Mouse (Mus musculus) G1E-ER4 (cell line): ENCODE measurements at regions not wholly inside any gene's neighbourhood (a gene's known extent, or its start where the extent isn't known, plus 50 kb on each side); places are given as distances from the start of the nearest gene placed in this dataset.

Experiments used
- GATA1 ChIP-seq: IDR thresholded peaks from one replicate; pipeline ENCODE4 v1.8.0; 2012; ENCODE audit warnings: low read length, inconsistent platforms

DNA sequence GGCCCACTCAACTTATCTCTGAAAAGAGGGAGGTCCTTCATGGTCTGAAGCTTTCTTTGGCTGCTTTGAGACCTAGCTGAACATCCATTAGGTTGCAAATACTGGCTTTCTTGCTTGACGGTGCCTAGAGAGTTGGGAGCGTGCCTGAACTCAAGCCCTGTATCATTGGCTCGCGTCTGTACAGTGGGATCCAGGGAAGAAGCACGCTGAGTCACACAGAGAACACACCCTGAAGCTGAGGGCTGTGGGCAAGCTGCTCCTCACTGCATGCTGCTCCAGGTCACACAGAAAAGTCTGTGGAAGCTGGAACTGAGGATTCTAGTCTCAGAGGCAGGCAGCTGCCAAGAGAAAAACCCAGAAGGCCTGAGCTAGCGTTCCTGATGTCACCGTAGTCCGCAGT, 119.3 kb upstream of the Jade1 start:
- TF ChIP-seq GATA1 = no peak

DNA sequence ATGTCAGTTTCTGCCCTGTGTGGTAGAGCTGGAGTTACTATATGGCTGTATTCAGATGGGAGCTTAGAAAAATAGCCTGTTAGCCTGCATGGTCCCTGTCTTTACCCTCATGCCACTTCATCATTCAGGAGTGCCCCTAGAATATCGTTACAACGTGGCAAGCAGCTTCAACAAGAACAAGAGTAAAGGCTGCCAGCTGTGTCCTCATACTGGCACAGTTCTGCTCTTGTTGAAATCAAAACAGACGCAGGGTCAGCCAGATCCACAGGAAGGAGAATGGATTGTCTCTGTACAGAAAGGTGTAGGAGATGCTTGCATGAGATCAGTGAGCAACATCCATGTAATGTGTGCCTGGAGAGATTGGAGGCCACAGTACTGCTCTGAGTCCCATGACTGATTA, 122.4 kb upstream of the Jade1 start:
- TF ChIP-seq GATA1 = no peak

DNA sequence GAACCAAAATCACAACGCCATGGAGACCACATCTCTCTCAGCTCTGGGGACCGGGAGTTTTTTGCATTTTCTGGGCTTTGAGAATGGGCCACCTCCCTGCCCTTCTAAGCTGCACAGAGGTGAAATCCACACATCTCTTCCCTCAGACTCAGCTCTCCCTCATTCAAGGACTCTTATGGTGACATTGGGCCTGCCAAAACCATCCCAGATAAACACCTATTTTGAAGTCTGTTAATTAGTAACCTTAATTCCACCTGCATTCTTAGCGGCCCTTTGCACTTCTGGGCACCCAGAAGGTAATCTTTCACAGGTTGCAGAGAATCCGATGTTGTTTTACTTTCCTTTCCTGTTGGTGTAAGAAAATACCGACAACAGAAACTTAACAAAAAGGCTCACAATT, 123.2 kb upstream of the Jade1 start:
- no peak for TF ChIP-seq GATA1

DNA sequence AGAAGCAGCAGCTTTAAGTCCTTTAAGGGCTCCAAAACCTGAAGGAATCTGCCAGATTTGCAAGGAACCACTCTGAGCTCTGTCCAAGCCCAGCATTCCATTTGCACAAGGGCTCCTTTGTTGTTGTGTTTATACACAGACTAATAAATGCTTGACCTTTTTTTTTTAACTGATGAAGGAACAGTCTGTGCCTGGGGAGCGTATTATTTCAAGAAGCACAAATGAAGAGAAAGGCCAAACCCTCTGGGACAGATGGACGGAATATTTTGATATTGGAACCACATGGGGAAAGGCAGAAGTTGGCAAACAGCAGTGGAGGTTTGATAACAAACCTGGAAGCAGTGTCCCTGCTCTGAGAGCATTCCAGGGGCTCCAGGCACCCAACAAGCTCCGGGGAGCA, 125.3 kb upstream of the Jade1 start:
- no peak for TF ChIP-seq GATA1

DNA sequence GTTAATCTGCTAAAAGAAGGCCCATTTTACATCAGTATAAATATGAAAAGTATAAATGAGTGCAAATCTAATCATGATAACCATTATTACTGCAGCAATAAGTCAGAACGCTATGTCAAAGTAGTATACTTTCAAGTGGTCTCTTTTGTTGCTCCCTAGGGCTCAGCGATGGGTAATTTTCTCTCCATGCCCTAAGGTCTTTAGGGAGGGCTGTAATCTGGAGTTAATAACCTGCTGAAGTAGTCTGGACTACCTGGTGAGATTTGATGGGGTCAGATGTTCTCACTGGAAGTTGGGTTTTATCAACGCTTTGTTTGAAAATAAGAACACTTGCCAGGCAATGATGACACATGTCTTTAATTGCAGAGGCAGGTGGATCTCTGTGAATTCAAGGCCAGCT, 128.6 kb upstream of the Jade1 start:
- TF ChIP-seq GATA1 = no peak

DNA sequence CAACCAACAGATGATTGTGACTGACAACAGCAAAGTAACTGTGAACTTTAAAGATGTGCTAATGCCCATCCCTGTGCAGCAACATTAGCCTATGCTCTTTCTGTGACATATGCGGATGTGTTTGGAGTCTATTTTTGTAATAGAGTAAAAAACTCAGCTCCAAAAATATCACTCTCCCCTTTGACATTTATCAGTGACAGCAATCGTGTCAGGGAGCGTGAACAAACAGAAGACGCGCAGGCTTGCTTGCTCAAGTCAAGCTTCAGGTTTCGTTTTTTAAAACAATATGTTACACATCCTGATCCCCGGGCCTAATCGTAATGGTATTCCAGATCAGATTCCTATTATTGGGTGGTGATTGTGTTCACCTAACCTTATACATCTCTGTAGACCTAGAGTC, 129.7 kb upstream of the Jade1 start:
- no peak for TF ChIP-seq GATA1

DNA sequence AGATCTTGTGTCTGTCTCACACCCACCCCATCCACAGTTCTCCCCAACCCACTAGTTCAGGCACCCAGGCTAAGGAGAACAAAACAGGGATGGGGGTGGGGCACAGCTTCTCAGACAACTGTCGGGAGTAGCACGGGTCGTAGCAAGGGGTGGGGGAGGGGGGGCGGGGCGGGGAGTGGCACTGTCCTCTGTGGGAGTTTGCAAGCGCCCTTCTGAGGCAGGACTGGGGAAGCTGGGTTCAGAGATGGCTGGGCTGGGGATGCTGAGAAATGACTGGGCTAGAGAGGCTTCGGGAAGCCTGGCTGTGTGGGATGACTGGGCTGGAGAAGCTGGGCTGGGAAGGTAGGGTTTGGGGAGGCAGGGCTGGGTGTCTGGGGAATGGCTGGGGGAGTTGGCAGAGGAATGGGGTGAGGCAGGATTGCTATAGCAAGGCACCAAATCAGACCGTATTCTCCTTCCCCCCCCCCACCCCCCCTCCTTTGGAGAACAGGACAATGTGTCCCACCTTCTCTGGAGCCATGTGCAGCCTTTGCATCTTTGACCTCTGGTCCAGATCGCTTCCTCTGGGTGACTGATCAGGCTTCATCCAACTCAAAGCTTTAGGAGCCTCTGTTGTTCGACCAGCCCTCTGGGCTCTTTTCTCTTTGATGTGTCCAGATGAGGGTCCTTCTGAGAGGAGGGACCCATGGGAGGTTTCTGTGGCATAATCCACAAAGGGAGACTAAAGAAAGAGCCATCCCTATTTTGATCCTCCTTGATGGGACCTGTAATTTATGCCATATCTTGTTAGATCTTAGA, 131.2 kb upstream of the Jade1 start:
- no peak for TF ChIP-seq GATA1

DNA sequence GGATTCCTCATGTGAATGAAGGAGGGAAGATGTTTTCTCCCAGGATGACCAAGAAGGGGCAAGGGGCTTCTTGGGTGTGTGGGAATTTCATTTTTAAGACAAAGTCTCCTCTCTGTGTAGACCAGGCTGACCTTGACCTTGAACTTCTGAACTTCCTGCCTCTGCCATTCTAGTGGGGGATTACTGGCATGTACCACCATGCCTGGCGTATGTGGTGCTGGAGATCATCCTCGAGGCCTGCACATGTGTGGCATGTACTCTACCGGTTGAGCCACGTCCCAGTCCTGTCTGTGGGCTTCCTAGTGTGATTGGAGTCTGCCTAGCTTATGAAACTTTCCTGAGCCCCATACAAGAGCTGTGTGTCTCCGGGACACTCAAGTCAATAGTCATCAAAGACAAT, 131.9 kb upstream of the Jade1 start:
- no peak for TF ChIP-seq GATA1

DNA sequence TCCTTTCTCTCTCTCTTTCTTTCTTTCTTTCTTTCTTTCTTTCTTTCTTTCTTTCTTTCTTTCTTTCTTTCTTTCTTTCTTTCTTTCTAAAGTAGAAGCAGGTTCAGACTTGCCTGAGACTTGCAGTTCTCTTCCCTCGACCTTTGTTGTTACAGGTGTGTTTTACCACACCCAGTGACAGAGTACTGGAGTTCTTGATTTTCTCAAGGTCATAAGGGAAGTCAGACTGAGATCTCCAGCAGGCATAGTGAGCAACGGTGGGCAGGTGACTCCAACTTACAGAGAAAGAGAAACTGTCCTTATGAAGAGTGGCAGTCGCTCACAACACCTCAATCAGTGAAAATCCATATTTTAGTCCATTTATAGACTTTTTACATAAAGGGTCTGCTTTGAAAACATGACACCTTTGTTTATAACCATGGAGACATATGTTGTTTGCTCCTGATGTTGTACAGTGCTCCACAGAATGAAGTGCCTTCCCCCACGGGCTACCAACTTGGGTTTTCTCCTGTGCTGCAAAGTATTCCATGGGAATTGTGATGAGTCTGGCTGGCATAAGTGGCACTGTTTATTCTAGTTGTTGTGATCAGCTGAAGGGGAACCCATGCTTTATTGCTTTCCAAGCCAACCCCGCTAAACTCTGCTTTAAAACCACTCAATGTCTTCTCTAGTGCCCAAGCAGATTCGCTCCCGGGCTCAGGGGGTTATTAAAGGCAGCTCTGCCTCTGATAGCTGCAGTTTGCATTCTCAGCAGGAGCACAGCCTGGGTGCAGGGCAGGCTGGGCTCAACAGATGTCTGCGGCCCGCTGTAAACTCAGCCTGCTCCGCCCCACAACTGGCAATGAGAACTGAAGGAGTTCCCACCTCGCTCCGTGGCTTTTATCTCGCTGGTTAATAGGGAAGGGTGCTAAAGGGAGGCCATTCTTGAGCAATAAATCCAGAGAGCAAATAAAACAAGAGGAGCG, 132.6 kb upstream of the Jade1 start:
- TF ChIP-seq GATA1 = no peak

DNA sequence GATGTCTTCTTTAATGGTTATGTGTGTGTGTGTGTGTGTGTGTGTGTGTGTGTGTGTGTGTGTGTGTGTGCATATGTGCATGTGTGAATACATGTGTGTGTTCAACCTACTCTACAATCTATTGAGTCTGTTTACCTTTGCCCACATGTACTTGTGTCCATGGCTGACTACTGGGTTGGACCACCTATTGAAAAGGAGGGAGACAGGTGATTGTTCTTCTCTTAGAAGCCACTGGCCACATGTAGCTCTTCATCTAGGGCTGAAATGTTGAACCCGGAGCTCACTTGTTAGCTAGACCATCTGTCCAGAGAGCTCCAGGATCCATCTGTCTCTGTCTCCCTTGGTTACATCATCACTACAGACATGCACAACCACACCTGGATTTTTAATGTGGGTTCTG, 141.8 kb upstream of the Jade1 start:
- no peak for TF ChIP-seq GATA1

DNA sequence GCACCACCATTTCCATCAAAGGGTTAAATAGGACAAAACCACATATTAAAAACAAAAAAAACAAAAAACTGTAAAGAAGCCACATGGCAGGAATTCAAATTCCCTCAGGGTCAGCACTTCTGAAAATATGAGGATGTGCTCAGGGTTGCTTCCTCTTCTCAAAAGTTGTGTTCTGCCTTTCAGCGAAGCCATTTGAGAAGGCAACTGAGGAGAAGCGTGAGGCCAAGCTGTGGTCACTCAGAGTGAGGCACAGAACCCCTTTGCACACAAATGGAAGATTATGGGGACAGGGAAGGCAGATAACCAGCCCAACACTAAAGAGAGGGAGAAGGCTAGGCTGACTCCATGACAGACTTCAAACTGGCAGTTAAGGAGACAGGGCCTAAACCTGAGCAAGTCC, 142.8 kb upstream of the Jade1 start:
- no peak for TF ChIP-seq GATA1

DNA sequence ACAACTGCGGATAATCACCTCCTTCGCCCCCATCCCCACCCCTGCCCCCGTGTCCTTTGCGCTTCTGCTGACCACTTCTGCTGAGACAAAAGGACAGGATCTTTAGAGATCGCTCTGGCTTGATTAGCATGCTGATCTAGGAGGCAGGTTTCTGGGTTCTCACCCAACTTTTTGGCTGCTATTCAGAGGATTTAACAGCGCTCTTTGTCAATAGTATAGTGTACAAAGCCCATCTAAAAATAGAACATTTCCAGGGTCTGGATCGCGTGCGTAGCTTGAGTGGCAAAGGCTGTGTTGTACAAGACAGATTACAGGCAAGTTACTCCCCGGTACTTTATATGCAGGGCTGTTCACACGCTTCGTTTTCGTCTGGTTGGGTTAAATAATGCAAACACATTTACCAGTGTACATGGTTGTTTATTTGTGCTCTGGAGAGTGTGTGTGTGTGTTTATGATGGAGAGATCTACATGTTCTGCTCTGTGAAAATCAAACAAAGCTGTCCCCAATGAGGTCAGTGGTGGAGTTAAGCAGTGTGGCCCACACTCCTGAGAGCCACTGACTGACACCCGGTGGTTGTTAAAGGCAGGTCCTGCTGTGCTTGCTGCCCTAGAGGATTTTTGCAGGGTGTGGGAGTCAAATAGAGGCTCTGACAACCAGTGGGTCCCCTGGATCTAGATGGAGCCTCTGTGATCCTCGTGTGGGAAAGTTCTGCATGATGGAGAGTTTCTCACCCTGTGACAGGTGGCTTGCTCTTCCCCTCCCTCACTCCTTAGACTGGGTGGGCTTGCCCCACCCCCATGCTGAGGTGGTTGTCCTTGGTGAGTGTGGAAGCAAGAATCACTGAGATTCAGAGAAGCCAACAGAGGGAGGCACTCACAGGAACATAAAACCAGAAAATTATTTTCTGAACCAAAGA, 146.5 kb upstream of the Jade1 start:
- no peak for TF ChIP-seq GATA1

DNA sequence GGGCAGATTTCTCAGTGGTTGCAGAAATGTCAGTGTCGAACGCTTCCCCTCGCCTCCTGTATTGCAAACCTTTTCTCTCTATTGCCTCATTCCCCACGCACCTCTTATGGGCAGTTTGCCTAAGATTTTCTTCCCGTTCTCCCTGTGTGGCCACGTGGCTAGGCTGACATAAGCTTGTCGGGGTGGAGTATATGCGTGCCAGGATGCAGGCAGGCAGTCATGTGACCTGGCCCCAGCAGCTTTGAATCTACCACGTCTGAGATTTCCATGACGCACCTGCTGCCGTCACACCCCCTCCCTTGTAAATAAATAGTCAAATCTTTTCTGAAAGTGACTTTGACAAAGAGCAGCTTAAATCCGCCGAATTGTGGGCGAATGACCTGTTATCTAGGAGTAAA, 147.1 kb upstream of the Jade1 start:
- TF ChIP-seq GATA1 = no peak

DNA sequence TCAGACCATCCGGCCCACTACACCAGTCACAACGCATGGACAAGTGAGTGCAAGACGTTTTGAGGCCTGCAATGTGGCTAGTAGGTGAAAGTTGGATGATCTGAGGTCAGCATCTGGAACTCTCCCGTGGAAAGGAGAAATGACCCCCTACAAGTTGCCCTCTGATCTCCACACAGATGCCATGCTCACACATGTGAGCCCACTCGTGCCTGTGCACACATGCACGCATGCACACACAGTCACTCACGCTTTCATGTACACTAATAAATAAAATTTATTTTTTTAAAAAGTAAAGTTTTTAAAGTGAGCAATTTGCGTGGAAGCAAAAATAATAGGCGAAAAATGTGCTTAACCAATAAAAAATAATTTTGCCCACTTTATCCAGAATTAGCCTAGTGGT, 147.5 kb upstream of the Jade1 start:
- no peak for TF ChIP-seq GATA1

DNA sequence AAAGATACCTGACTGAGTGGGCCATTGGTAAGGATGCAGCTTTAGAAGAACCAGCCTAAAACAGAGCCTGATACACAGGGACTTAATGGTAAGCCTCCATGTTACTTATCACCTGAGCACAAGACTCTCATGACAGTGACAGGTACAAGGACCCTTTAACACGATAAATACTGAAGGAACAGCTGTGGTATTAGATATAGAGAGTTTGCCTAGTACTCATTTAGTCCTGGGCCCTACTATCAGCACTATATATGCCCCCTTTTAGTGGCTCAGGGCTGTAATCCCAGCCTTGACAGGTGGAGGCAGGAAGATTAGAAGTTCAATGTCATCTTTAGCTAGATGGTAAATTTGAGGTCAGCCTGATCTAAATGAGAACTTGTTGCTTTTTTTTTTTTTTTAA, 148.0 kb upstream of the Jade1 start:
- no peak for TF ChIP-seq GATA1

DNA sequence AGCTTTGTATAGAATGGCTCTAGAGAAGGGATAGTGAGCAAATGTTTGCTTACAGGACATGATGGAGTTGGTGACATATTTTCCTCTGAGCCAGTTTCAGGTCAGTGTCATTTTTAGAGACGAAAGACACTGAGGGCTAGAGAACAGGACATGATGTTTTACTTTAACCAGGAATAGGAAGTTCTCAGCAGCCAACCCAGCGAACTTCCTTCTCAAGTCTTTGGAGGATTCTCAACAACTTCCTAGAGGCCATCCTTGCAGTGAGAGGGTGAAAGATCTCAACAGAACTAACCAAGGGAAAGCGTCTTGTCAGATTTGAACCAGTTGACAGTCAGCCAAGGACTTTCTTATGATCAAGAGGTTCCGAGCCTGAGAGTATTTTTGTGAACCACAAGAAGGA, 153.7 kb upstream of the Jade1 start:
- TF ChIP-seq GATA1 = no peak
